Mouse (Mus musculus) embryo, embryonic 11 days (tissue): ENCODE measurements around the gene Nvl.

Source experiments
- DNase-seq: peaks from one replicate; pipeline ENCODE4 v3.0.0-alpha.2; 2015

Nvl gene

DNA sequence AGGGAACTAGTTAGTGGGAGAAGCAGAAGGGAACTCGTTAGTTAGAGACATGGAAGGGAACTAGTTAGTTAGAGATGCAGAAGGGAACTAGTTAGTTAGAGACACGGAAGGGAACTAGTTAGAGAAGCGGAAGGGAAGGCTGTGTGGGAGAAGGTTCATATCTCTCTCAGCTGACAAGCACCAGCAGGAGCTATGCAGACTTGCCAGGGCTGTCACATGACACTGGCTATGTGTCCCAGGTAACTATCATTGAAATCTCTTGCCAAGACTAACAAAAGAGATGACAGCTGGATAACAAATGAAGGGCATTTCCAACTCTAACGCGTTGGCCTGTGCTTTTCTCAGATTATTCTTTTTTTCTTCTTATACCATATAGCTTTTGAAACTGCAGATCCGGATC, 79.4 kb downstream of the Nvl start:
- DNase-seq: no peak

DNA sequence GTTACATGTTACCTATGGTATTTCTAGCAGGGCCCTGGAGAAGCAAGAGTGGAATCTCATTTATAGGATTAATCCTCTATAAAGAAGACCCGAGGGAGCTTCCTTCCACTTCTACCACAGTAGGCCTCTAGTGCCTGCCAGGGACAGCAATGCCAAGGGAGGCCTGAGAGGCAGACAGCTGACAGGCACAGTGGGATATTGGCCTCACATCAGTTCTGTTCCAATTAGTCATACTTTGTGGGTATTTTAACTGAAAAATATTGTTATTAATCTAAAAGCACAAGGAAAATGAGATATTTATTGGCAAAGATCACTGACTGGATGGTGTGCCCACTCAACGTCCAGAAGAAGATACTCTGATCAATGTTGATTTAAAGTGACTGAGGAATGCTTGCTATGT, 80.0 kb downstream of the Nvl start:
- no peak for DNase-seq

- peak; percentile 17 for DNase-seq
Measured at GRCm38 (mm10) chr1:181061784-181062485, 82.1 kb downstream of the Nvl start.

DNA sequence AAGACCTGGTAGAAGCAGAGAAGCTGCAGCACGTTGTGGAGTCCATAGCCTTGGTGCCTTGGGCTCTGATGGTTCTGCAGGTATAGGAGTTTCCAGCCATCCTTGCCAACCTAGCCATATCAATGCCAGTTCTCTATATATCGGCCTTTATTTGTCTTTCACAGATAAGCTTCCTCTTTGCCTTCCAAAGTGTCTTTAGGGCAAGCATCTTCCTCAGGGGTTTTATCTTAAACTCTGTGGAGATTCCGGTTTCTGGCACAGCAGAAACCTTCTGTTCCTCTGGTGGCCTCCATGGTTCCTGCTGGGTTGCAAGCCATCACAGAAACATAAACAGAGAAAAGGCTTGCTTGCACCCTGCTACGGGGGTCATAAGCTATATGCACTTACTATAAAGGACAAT, 91.1 kb downstream of the Nvl start:
- DNase-seq: no peak

- no peak for DNase-seq
Measured at GRCm38 (mm10) chr1:181050937-181051336, 93.1 kb downstream of the Nvl start, which contains the start of gene 9130409I23Rik. Gene 9130409I23Rik (plus strand): TSS chr1:181051237.

- peak; percentile 10 for DNase-seq
Measured at GRCm38 (mm10) chr1:181049328-181049842, 94.6 kb downstream of the Nvl start.

GRCm38 (mm10) chr1:181047520-181047919, 96.5 kb downstream of the Nvl start:
- DNase-seq: no peak

DNA sequence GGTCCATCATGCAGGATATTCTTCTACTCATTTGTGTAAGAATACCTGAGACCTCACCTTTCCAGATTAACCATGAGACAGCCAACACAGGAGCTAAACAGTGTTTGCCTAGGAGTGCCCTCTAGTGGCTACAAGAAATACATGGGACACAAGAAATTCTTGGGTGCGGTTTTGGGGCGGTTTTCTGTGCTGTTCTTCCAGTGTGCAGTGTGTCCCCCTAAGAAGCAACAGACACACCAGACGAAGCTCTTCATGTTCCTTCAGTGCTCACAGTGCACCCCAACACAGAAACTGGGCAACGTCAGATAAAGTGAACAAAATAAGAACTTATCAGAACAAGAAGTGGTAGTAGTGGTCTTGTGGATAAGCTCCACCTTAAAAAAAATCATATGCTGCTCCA, 104.4 kb downstream of the Nvl start:
- peak; percentile 70 for DNase-seq

GRCm38 (mm10) chr1:181037623-181038022, 106.4 kb downstream of the Nvl start:
- DNase-seq: no peak
